Mouse (Mus musculus): ENCODE measurements around the gene Cnot4.

- TF ChIP-seq EP300 (IDR thresholded peaks at IDR 0.05; ENCODE audit: low read depth) (no peak), CTCF (IDR thresholded peaks at IDR 0.05; ENCODE audit: low read depth) (no peak)
These were observed 100.2 kb downstream of the Cnot4 start for GRCm38 (mm10) chr6:35033341-35033740.
